Mouse (Mus musculus) stomach, postnatal 0 days (tissue): ENCODE data around the gene Bsn. TPM values are rescaled to one million over a fixed set of nuclear protein-coding genes. Genes with fewer than 3 reads are reported as not detected.
"Not testable (repeated sequence)": the region's sequence is repeated elsewhere in the genome, so short reads cannot be mapped to it uniquely, and the experiment has no call there.

Experiments used
- ATAC-seq: fragments of 200-750 bp; cut with Nextera tagmentation; 2 replicates; pipeline ENCODE4 v1.8.0; 2017; ENCODE audit not compliant: low FRiP score, low TSS enrichment
- DNase-seq: peaks from one replicate; pipeline ENCODE4 v3.0.0-alpha.2; 2016; ENCODE audit warnings: low spot score
- H3K27ac ChIP-seq: fragments of 300-500 bp; sonication (generic); replicated peaks from 2 replicates; pipeline ENCODE4 v1.5.1; 2014; ENCODE audit warnings: mild to moderate bottlenecking, control low read depth
- H3K27me3 ChIP-seq: fragments of 300-500 bp; sonication (generic); 2 replicates; pipeline ENCODE4 v1.6.1; 2014; ENCODE audit warnings: low read length; ENCODE audit not compliant: control insufficient read depth, insufficient read depth
- H3K36me3 ChIP-seq: fragments of 300-500 bp; sonication (generic); 2 replicates; pipeline ENCODE4 v1.6.1; 2014; ENCODE audit warnings: low read length, mixed read lengths; ENCODE audit not compliant: control insufficient read depth, insufficient read depth
- H3K4me1 ChIP-seq: fragments of 300-500 bp; sonication (generic); replicated peaks from 2 replicates; pipeline ENCODE4 v1.6.1; 2014; ENCODE audit warnings: antibody characterized with exemption; ENCODE audit not compliant: control insufficient read depth, insufficient read depth
- H3K4me2 ChIP-seq: fragments of 300-500 bp; sonication (generic); replicated peaks from 2 replicates; pipeline ENCODE4 v1.6.1; 2014; ENCODE audit warnings: low read depth, mild to moderate bottlenecking, control low read depth, moderate library complexity
- H3K4me3 ChIP-seq: fragments of 300-500 bp; sonication (generic); 2 replicates; pipeline ENCODE4 v1.5.1; 2014; ENCODE audit warnings: low read depth, low read length, control low read depth
- H3K9ac ChIP-seq: fragments of 300-500 bp; sonication (generic); 2 replicates; pipeline ENCODE4 v1.6.1; 2014; ENCODE audit warnings: mild to moderate bottlenecking, low read length, control low read depth, mixed read lengths
- H3K9me3 ChIP-seq: fragments of 300-500 bp; sonication (generic); 2 replicates; pipeline ENCODE4 v1.6.1; 2016; ENCODE audit warnings: low read length; ENCODE audit not compliant: control insufficient read depth
- CTCF ChIP-seq: IDR thresholded peaks from 2 replicates; pipeline ENCODE4 v1.5.1; 2016; ENCODE audit warnings: antibody characterized with exemption, low read depth, mild to moderate bottlenecking, moderate library complexity
- EP300 ChIP-seq: optimal IDR thresholded peaks from 2 replicates; pipeline ENCODE3; 2016; ENCODE audit warnings: antibody characterized with exemption
- WGBS: fragments of 180-500 bp; shearing (Covaris S2); extraction: QIAGEN DNeasy Blood & Tissue Kit; methylation state at CpG from one replicate; pipeline ENCODE4 v1.1.7; 2014; 5-methylcytosine and 5-hydroxymethylcytosine counted together
- polyA plus RNA-seq: library from polyadenylated mRNA; unstranded; fragments of >200 nt; fragmentation: Nextera tagmentation; extraction: Ambion mirVana; gene quantifications from 2 replicates; pipeline ENCODE4 v1.2.1, GENCODE M21; 2015

The Bsn gene
- polyA plus RNA-seq, 1 experiment from 2014 or later: 1.6 TPM

DNA sequence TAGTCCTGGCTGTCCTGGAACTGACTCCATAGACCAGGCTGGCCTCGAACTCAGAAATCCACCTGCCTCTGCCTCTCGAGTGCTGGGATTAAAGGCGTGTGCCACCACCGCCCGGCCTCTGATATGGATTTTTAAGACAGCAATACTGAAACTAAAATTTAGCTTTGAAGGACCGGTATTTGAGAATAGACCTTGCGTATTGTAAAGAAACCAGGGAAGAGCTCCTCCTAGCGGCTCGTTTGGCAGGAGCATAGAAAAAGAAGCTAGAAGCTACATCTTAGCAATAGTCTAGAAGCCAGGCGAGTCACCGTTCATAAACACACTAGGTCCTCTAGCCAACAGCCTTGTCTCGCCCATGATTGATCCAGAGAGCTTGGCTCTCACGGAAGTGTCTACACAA is 12.8 kb upstream of the Bsn start:
- H3K9ac ChIP-seq: no peak overlapping the region
- peak; percentile 84 for DNase-seq
- H3K9me3 ChIP-seq: no peaks in the 10 kb centered on the region
- H3K4me3 ChIP-seq: no peak overlapping the region
- no peak overlapping the region for H3K27ac ChIP-seq
- WGBS: 19% methylated on average over 13 of the region's 13 CpGs
- peaks cover 13% of the 10 kb centered on the region; the same call in 1 of the 2 replicates for H3K36me3 ChIP-seq
- TF ChIP-seq EP300 (no peak), CTCF (peak; percentile 83)
- no peaks in the 10 kb centered on the region for H3K4me1 ChIP-seq
- H3K4me2 ChIP-seq: no peak overlapping the region
- H3K27me3 ChIP-seq: no peaks in the 10 kb centered on the region
- ATAC-seq: no peak

DNA sequence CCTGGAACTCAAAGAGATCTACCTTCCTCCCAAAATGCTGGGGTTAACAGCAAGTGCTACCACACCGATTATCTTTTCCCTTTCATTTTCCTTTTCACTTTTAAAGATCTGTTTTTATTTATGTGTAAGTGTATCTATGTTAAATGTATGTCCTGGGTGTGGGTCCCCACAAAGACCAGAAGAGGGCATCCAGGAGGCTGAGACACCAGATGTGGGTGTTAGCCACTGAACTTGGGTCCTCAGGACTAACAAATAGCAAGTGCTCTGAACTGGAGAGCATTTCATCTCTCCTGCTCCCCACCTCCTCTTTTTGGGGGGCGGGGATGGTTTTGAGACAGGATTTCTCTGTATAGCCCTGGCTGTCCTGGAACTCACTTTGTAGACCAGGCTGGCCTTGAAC is 12.0 kb upstream of the Bsn start:
- Histone ChIP-seq H3K9ac (no peak overlapping the region), H3K9me3 (no peaks in the 10 kb centered on the region), H3K27ac (no peak overlapping the region), H3K27me3 (no peaks in the 10 kb centered on the region), H3K4me2 (no peak overlapping the region), H3K4me3 (no peak overlapping the region), H3K4me1 (no peaks in the 10 kb centered on the region), H3K36me3 (peaks cover 9% of the 10 kb centered on the region; the same call in 1 of the 2 replicates)
- no peak for ATAC-seq
- WGBS: 90% methylated on average over 2 of the region's 2 CpGs
- DNase-seq: no peak
- no peak for TF ChIP-seq EP300
- peak; percentile 45 for TF ChIP-seq CTCF

DNA sequence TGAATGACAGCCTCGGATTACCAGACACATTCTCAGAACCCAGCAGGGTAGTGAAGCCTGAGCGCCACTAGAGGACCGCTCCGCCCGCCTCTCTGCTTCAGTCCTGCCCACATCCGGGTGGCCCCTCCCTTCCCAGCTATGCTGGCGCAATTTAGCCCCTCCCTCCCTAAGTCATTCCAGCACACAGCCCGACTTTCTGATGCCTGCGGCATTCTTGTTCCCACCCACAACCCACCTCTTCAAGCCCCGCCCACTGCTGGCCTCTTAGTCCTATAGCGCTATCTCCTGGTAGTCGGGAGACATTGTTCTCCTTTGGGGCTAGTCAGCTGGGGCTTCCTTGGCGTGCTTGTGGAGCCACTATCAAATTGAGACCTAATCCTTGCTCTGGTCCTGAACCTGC is 11.0 kb upstream of the Bsn start:
- Histone ChIP-seq H3K4me2 (peak overlapping the region; percentile 44), H3K9me3 (no peaks in the 10 kb centered on the region), H3K4me1 (no peaks in the 10 kb centered on the region), H3K27me3 (no peaks in the 10 kb centered on the region), H3K9ac (no peak overlapping the region), H3K27ac (0 out of 2 replicates have a peak overlapping the region, but pooled peaks have one; percentile 26), H3K36me3 (peaks cover 8% of the 10 kb centered on the region; the same call in 1 of the 2 replicates), H3K4me3 (no peak overlapping the region)
- ATAC-seq (peak; percentile 98), DNase-seq (peak; percentile 96)
- WGBS: 0% methylated on average over 13 of the region's 13 CpGs
- TF ChIP-seq CTCF: peak; percentile 93
- TF ChIP-seq EP300: no peak

DNA sequence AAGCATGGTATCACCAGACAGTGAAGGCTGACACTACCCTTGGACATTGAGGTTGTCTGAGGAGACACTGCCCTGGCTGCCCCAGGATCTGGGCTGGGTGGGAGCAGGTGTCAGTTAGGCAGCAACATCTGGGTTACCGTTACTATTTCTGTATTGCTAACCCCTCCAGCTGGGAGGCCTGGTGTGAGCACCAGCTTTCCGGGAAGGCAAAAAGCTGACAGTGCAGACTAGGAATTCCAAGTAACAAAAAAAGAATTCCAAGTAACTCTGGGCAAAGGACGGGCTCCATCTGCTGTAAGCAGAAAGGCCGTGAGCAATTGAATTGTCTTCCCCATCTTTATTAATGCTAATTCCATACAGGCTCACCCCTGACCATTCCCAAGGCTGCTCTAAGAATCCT is 8.4 kb upstream of the Bsn start:
- Histone ChIP-seq H3K4me1 (no peaks in the 10 kb centered on the region), H3K4me3 (no peak overlapping the region), H3K9ac (no peak overlapping the region), H3K4me2 (no peak overlapping the region), H3K27ac (no peak overlapping the region), H3K27me3 (no peaks in the 10 kb centered on the region), H3K9me3 (no peaks in the 10 kb centered on the region), H3K36me3 (no peaks in the 10 kb centered on the region)
- WGBS: 54% methylated on average over 4 of the region's 4 CpGs
- DNase-seq: no peak
- TF ChIP-seq CTCF (no peak), EP300 (no peak)
- no peak for ATAC-seq

DNA sequence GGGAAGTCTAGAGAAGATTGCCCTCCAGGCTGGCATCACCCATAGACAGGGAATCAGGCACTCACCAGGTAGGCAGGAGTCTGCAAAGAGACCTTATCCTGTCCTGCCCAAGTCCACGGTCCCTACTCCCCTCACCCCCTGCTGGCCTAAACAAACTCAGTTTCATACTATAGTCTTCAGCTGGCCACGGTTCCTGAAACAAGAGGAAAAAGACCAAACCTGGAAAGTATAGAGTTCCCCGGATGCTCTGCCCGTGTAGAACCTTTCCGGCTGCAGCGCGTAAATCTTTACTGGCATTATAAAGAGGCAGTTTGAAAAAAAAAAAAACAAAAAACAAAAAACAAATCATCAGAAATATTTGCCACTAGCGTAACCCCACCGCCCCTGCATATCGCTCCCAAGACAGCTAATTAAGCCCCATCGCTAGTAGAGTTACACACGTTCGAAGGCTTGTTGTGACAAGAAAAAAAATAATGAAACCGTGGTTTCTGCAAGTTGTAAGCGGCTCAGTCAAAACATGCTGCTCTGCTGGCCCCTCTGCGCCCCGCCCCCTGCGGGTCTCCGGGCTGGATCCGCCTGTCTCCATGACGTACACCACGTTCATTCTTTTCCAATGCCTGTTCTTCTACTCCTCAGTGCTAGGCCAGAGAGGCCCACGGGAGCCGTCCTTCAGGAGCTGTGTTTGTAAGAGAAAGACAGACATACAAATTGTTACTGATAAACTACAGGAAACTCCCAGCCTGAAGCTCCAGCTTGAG is 6.9 kb upstream of the Bsn start:
- 24% methylated on average over 24 of the region's 24 CpGs for WGBS
- Histone ChIP-seq H3K4me1 (no peaks in the 10 kb centered on the region), H3K4me3 (no peak overlapping the region), H3K9ac (no peak overlapping the region), H3K4me2 (peak overlapping the region; percentile 25), H3K36me3 (no peaks in the 10 kb centered on the region), H3K27me3 (no peaks in the 10 kb centered on the region), H3K9me3 (no peaks in the 10 kb centered on the region), H3K27ac (no peak overlapping the region)
- TF ChIP-seq CTCF (peak; percentile 20; the same call in 1 of the 2 replicates), EP300 (no peak)
- ATAC-seq: no peak
- peak; percentile 37 for DNase-seq

DNA sequence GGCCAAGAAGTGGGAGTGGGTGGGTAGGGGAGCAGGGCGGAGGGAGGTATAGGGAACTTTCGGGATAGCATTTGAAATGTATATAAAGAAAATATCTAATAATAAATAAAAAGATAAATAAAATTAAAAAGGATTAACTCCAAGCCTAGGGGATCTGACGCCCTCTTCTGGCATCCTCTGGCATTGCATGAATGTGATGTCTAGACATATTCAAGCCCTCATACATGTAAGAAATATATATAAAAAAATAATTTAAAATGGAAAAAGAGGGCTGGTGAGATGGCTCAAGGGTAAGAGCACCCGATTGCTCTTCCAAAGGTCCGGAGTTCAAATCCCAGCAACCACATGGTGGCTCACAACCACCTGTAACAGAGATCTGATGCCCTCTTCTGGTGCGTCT is 6.0 kb upstream of the Bsn start:
- 69% methylated on average over 5 of the region's 6 CpGs for WGBS

More for the DNA sequence above, 6.0 kb upstream of the Bsn start:
- H3K4me1 ChIP-seq, H3K9me3 ChIP-seq, ATAC-seq, H3K27me3 ChIP-seq, H3K4me2 ChIP-seq, DNase-seq, H3K9ac ChIP-seq, H3K27ac ChIP-seq, H3K36me3 ChIP-seq, H3K4me3 ChIP-seq: not testable (repeated sequence)
- TF ChIP-seq CTCF: peak; percentile 34; the same call in 1 of the 2 replicates
